Mouse (Mus musculus): ENCODE results near the gene Nrcam. TPM values are rescaled to one million over a fixed set of nuclear protein-coding genes. Genes with fewer than 3 reads are reported as not detected.

The Nrcam gene
- polyA plus RNA-seq, 1 experiment from 2014 or later = 1.1 TPM

GRCm38 (mm10) chr12:44521496-44521895 lies 192.8 kb downstream of the Nrcam start:
- Histone ChIP-seq H3K27ac (ENCODE audit: low read depth, low read length) (no peak overlapping the region), H3K9ac (ENCODE audit: low read depth, low read length) (no peak overlapping the region), H3K4me1 (replicated peaks; ENCODE audit: control insufficient read depth, insufficient read depth, low read length) (no peaks in the 10 kb centered on the region), H3K4me2 (replicated peaks; ENCODE audit: low read depth) (no peak overlapping the region), H3K4me3 (ENCODE audit: low read depth, low read length) (no peak overlapping the region), H3K36me3 (ENCODE audit: control insufficient read depth, insufficient read depth) (no peaks in the 10 kb centered on the region), H3K27me3 (replicated peaks; ENCODE audit: control insufficient read depth, insufficient read depth, low read length) (no peaks in the 10 kb centered on the region), H3K9me3 (ENCODE audit: control insufficient read depth) (no peaks in the 10 kb centered on the region)
- ATAC-seq = no peak
- no peak for TF ChIP-seq CTCF (IDR thresholded peaks at IDR 0.05; ENCODE audit: low read depth)
- 83% methylated on average over 3 of the region's 3 CpGs for WGBS

- Histone ChIP-seq H3K4me3 (ENCODE audit: low read depth, low read length) (no peak overlapping the region), H3K36me3 (ENCODE audit: control insufficient read depth, insufficient read depth) (no peaks in the 10 kb centered on the region), H3K9me3 (ENCODE audit: control insufficient read depth) (no peaks in the 10 kb centered on the region), H3K27me3 (replicated peaks; ENCODE audit: control insufficient read depth, insufficient read depth, low read length) (no peaks in the 10 kb centered on the region), H3K27ac (ENCODE audit: low read depth, low read length) (no peak overlapping the region), H3K9ac (ENCODE audit: low read depth, low read length) (no peak overlapping the region), H3K4me2 (replicated peaks; ENCODE audit: low read depth) (no peak overlapping the region), H3K4me1 (replicated peaks; ENCODE audit: control insufficient read depth, insufficient read depth, low read length) (no peaks in the 10 kb centered on the region)
- ATAC-seq = no peak
- WGBS = 71% methylated on average over 8 of the region's 8 CpGs
- no peak for TF ChIP-seq CTCF (IDR thresholded peaks at IDR 0.05; ENCODE audit: low read depth)
Measured at GRCm38 (mm10) chr12:44524621-44525565, 196.2 kb downstream of the Nrcam start.

GRCm38 (mm10) chr12:44528391-44529016 lies 199.8 kb downstream of the Nrcam start:
- H3K9ac ChIP-seq (ENCODE audit: low read depth, low read length) = no peak overlapping the region
- no peak for TF ChIP-seq CTCF (IDR thresholded peaks at IDR 0.05; ENCODE audit: low read depth)

GRCm38 (mm10) chr12:44532337-44533113 lies 203.8 kb downstream of the Nrcam start:
- TF ChIP-seq CTCF (IDR thresholded peaks at IDR 0.05; ENCODE audit: low read depth) = no peak
- no peak for ATAC-seq

More at GRCm38 (mm10) chr12:44528391-44529016, 199.8 kb downstream of the Nrcam start:
- ATAC-seq = no peak
- Histone ChIP-seq H3K4me2 (replicated peaks; ENCODE audit: low read depth) (no peak overlapping the region), H3K36me3 (ENCODE audit: control insufficient read depth, insufficient read depth) (no peaks in the 10 kb centered on the region), H3K27me3 (replicated peaks; ENCODE audit: control insufficient read depth, insufficient read depth, low read length) (no peaks in the 10 kb centered on the region), H3K4me3 (ENCODE audit: low read depth, low read length) (no peak overlapping the region), H3K27ac (ENCODE audit: low read depth, low read length) (no peak overlapping the region), H3K4me1 (replicated peaks; ENCODE audit: control insufficient read depth, insufficient read depth, low read length) (no peaks in the 10 kb centered on the region), H3K9me3 (ENCODE audit: control insufficient read depth) (no peaks in the 10 kb centered on the region)
- 48% methylated on average over 11 of the region's 11 CpGs for WGBS

GRCm38 (mm10) chr12:44534100-44534633 lies 205.5 kb downstream of the Nrcam start:
- no peak overlapping the region for H3K9ac ChIP-seq (ENCODE audit: low read depth, low read length)
- H3K27me3 ChIP-seq (replicated peaks; ENCODE audit: control insufficient read depth, insufficient read depth, low read length) = no peaks in the 10 kb centered on the region
- no peak overlapping the region for H3K4me3 ChIP-seq (ENCODE audit: low read depth, low read length)
- no peak overlapping the region for H3K4me2 ChIP-seq (replicated peaks; ENCODE audit: low read depth)
- no peaks in the 10 kb centered on the region for H3K9me3 ChIP-seq (ENCODE audit: control insufficient read depth)
- 84% methylated on average over 7 of the region's 7 CpGs for WGBS
- H3K36me3 ChIP-seq (ENCODE audit: control insufficient read depth, insufficient read depth) = no peaks in the 10 kb centered on the region
- no peak for TF ChIP-seq CTCF (IDR thresholded peaks at IDR 0.05; ENCODE audit: low read depth)
- H3K4me1 ChIP-seq (replicated peaks; ENCODE audit: control insufficient read depth, insufficient read depth, low read length) = no peaks in the 10 kb centered on the region
- ATAC-seq = no peak
- no peak overlapping the region for H3K27ac ChIP-seq (ENCODE audit: low read depth, low read length)

More at GRCm38 (mm10) chr12:44532337-44533113, 203.8 kb downstream of the Nrcam start:
- Histone ChIP-seq H3K4me1 (replicated peaks; ENCODE audit: control insufficient read depth, insufficient read depth, low read length) (no peaks in the 10 kb centered on the region), H3K27me3 (replicated peaks; ENCODE audit: control insufficient read depth, insufficient read depth, low read length) (no peaks in the 10 kb centered on the region), H3K9ac (ENCODE audit: low read depth, low read length) (no peak overlapping the region), H3K27ac (ENCODE audit: low read depth, low read length) (no peak overlapping the region), H3K4me2 (replicated peaks; ENCODE audit: low read depth) (no peak overlapping the region), H3K36me3 (ENCODE audit: control insufficient read depth, insufficient read depth) (no peaks in the 10 kb centered on the region), H3K4me3 (ENCODE audit: low read depth, low read length) (no peak overlapping the region), H3K9me3 (ENCODE audit: control insufficient read depth) (no peaks in the 10 kb centered on the region)
- WGBS = 73% methylated on average over 19 of the region's 19 CpGs
